Mouse (Mus musculus) urinary bladder, postnatal 25 days (tissue): Measurements from ENCODE around the gene Herpud1.
"Not testable (repeated sequence)": the region's sequence is repeated elsewhere in the genome, so short reads cannot be mapped to it uniquely, and the experiment has no call there.

Source experiments
- DNase-seq: peaks from one replicate; pipeline ENCODE4 v3.0.0; 2022; ENCODE audit warnings: low spot score

Herpud1 gene

GRCm38 (mm10) chr8:94375551-94375991, 10.7 kb upstream of the Herpud1 start:
- no peak for DNase-seq

- no peak for DNase-seq
Measured at GRCm38 (mm10) chr8:94376176-94376575, 10.1 kb upstream of the Herpud1 start.

- no peak for DNase-seq
Measured at GRCm38 (mm10) chr8:94376580-94376979, 9.7 kb upstream of the Herpud1 start.

GRCm38 (mm10) chr8:94377031-94377430, 9.2 kb upstream of the Herpud1 start:
- DNase-seq, result no peak

GRCm38 (mm10) chr8:94377714-94378205, 8.5 kb upstream of the Herpud1 start:
- DNase-seq, result no peak

- no peak for DNase-seq
Measured at GRCm38 (mm10) chr8:94378763-94379415, 7.3 kb upstream of the Herpud1 start.

GRCm38 (mm10) chr8:94379686-94380085, 6.6 kb upstream of the Herpud1 start:
- DNase-seq, result no peak

GRCm38 (mm10) chr8:94384166-94384565, 2.1 kb upstream of the Herpud1 start:
- DNase-seq, result no peak

- DNase-seq, result no peak
Measured at GRCm38 (mm10) chr8:94385506-94386213, 578 bp upstream of the Herpud1 start.

GRCm38 (mm10) chr8:94387027-94387684, 918 bp downstream of the Herpud1 start:
- DNase-seq, result peak; percentile 63

- DNase-seq, result no peak
Measured at GRCm38 (mm10) chr8:94387785-94388184, 1.5 kb downstream of the Herpud1 start.

GRCm38 (mm10) chr8:94389531-94389930, 3.3 kb downstream of the Herpud1 start:
- no peak for DNase-seq

GRCm38 (mm10) chr8:94390429-94390828, 4.2 kb downstream of the Herpud1 start:
- no peak for DNase-seq

GRCm38 (mm10) chr8:94390910-94391309, 4.7 kb downstream of the Herpud1 start:
- no peak for DNase-seq

- DNase-seq, result peak; percentile 48
Measured at GRCm38 (mm10) chr8:94392147-94392546, 5.9 kb downstream of the Herpud1 start.

- DNase-seq, result no peak
Measured at GRCm38 (mm10) chr8:94392648-94393047, 6.4 kb downstream of the Herpud1 start.

GRCm38 (mm10) chr8:94395851-94396540, 9.8 kb downstream of the Herpud1 start:
- no peak for DNase-seq

GRCm38 (mm10) chr8:94396964-94397657, 10.9 kb downstream of the Herpud1 start:
- peak; percentile 46 for DNase-seq

- DNase-seq, result no peak
Measured at GRCm38 (mm10) chr8:94398587-94398986, 12.3 kb downstream of the Herpud1 start.

GRCm38 (mm10) chr8:94399361-94399953, 13.2 kb downstream of the Herpud1 start:
- no peak for DNase-seq

- DNase-seq, result not testable (repeated sequence)
Measured at GRCm38 (mm10) chr8:94399957-94400356, 13.7 kb downstream of the Herpud1 start.
